Mouse (Mus musculus): ENCODE measurements around the gene Bloc1s3.

DNA sequence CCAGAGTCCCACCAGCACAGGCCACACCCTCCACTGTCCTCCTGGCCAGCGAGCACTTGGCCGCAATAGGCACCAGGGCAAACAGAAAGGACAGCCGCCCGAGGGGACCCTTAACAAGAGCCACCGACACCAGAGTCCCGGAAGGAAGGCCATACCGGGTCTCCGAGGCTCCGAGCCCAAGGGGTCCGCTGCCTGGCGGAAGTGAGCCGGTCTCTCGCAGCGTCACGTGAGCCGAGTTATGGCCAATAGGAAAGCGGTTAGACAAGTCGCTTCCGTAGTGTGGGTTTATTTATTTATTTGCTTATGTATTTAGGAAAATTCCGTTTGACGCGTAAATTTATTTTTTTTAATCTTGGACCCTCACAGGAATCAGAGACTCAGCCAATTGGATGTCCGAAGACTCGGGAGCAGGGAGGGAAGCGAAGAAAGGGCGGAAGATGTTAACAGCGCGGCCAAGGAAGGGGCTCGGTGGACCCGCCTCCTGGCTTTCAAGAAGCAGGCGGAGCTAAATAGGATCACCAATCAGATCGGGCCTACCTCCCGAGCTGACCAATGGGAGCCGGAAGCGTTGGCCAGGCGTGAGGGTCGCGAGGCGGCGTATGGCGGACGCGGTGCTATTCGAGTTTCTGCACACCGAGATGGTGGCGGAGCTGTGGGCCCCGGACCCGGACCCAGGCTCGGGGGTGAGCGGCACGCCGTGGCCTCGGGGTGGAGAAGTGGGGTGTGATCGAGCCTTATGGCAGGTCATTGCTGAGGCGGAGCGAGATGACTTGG is at the start of gene Bloc1s3, which contains the start of gene Trappc6a:
- TF ChIP-seq CTCF (IDR thresholded peaks at IDR 0.05; ENCODE audit: low read depth) (peak; percentile 23; the same call in 1 of the 2 replicates), EP300 (optimal IDR thresholded peaks at IDR 0.05) (no peak)

Measured in stomach, postnatal 0 days (tissue).